Mouse (Mus musculus): ENCODE data around the gene Fancf.

Gene Fancf

DNA sequence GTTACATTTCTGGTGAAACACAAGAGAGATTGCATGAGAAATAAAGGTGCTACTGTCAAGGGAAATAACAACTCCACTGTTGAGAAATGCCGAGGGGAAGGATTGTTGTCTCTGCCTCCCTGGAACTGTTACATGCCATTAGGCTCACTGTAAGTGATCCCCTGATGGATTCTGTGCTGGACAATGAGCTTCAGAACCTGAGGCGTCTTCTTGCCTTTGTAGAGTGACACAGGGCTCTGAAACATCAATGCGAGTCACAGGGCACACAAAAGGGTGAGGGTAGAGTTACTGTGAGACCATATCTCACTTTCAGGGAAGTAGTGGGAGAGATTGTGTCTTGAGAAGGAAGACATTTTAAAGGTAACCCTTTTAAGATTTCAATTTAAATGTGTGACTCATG, 23.3 kb upstream of the Fancf start:
- Histone ChIP-seq H3K9me3 (ENCODE audit: low read length) (no peaks in the 10 kb centered on the region), H3K27me3 (ENCODE audit: insufficient read depth, low read length) (0 out of 2 replicates have a peak, but pooled peaks cover under 1% of the 10 kb centered on the region), H3K4me1 (replicated peaks; ENCODE audit: low read depth, low read length) (no peaks in the 10 kb centered on the region), H3K4me3 (replicated peaks; ENCODE audit: low read length) (no peak overlapping the region), H3K36me3 (ENCODE audit: insufficient read depth, low read length) (no peaks in the 10 kb centered on the region)
- no peak for TF ChIP-seq NANOG (IDR thresholded peaks at IDR 0.05; ENCODE audit: borderline replicate concordance, low read length)
- no peak for TF ChIP-seq CTCF (conservative IDR thresholded peaks at IDR 0.05; ENCODE audit: low read length)
- no peak for TF ChIP-seq POU5F1 (IDR thresholded peaks at IDR 0.05; ENCODE audit: borderline replicate concordance, low read length)

DNA sequence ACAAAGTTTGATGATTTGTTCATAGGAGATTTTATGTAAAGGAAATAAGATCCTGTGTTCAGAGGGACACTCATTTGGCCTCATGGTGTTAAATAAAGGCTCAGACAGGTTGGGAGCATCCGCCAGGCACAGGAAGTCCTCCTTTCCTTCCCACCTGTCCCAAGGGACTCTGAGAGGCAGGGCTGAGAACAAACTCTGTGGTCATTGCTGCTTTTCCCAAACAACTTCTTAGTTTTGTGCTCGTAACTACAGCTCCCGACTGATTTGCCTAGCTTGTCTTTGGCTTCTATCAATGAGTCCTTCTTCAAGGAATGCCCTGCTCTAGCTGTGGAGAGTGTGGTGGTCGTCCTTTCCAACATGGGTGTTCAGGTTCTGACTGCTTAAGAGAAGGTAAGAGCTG, 18.1 kb upstream of the Fancf start:
- TF ChIP-seq POU5F1 (IDR thresholded peaks at IDR 0.05; ENCODE audit: borderline replicate concordance, low read length) (no peak), CTCF (conservative IDR thresholded peaks at IDR 0.05; ENCODE audit: low read length) (no peak), NANOG (IDR thresholded peaks at IDR 0.05; ENCODE audit: borderline replicate concordance, low read length) (no peak)
- no peaks in the 10 kb centered on the region for H3K36me3 ChIP-seq (ENCODE audit: insufficient read depth, low read length)

GRCm38 (mm10) chr7:51879136-51879723, 17.2 kb upstream of the Fancf start:
- H3K27me3 ChIP-seq (ENCODE audit: insufficient read depth, low read length): 0 out of 2 replicates have a peak, but pooled peaks cover 2% of the 10 kb centered on the region
- H3K4me1 ChIP-seq (replicated peaks; ENCODE audit: low read depth, low read length): peaks cover 8% of the 10 kb centered on the region
- H3K9me3 ChIP-seq (ENCODE audit: low read length): no peaks in the 10 kb centered on the region
- TF ChIP-seq POU5F1 (IDR thresholded peaks at IDR 0.05; ENCODE audit: borderline replicate concordance, low read length) (no peak), NANOG (IDR thresholded peaks at IDR 0.05; ENCODE audit: borderline replicate concordance, low read length) (no peak), CTCF (conservative IDR thresholded peaks at IDR 0.05; ENCODE audit: low read length) (no peak)
- H3K4me3 ChIP-seq (replicated peaks; ENCODE audit: low read length): peak overlapping the region; percentile 75
- H3K36me3 ChIP-seq (ENCODE audit: insufficient read depth, low read length): no peaks in the 10 kb centered on the region

More for the DNA sequence above, 18.1 kb upstream of the Fancf start:
- Histone ChIP-seq H3K9me3 (ENCODE audit: low read length) (no peaks in the 10 kb centered on the region), H3K4me3 (replicated peaks; ENCODE audit: low read length) (no peak overlapping the region), H3K27me3 (ENCODE audit: insufficient read depth, low read length) (0 out of 2 replicates have a peak, but pooled peaks cover 2% of the 10 kb centered on the region), H3K4me1 (replicated peaks; ENCODE audit: low read depth, low read length) (peaks cover 8% of the 10 kb centered on the region)

- no peaks in the 10 kb centered on the region for H3K9me3 ChIP-seq (ENCODE audit: low read length)
- peak overlapping the region; percentile 75 for H3K4me3 ChIP-seq (replicated peaks; ENCODE audit: low read length)
- peaks cover 8% of the 10 kb centered on the region for H3K4me1 ChIP-seq (replicated peaks; ENCODE audit: low read depth, low read length)
- 0 out of 2 replicates have a peak, but pooled peaks cover 2% of the 10 kb centered on the region for H3K27me3 ChIP-seq (ENCODE audit: insufficient read depth, low read length)
- H3K36me3 ChIP-seq (ENCODE audit: insufficient read depth, low read length): no peaks in the 10 kb centered on the region
- TF ChIP-seq NANOG (IDR thresholded peaks at IDR 0.05; ENCODE audit: borderline replicate concordance, low read length) (no peak), POU5F1 (IDR thresholded peaks at IDR 0.05; ENCODE audit: borderline replicate concordance, low read length) (no peak), CTCF (conservative IDR thresholded peaks at IDR 0.05; ENCODE audit: low read length) (no peak)
Measured at GRCm38 (mm10) chr7:51878730-51879129, 16.7 kb upstream of the Fancf start.

DNA sequence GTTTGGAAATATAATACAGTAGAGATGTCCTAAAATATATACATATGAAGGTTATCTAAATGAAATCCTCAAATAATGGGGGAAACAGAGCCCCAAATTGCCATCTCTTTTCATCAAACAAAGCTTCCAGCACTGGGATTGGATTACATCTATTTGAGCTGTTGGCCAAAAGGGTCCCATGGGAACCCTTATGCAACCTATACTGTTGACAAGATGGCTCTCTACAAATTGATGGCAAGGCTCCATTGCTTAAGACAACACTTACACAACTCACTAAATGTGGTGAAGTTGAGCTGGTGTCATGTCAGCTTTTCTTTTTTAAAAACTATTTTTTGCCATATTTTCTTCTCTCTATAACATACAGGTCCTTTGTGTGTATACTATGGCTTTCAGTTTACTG, 14.2 kb upstream of the Fancf start:
- no peak for TF ChIP-seq CTCF (conservative IDR thresholded peaks at IDR 0.05; ENCODE audit: low read length)
- TF ChIP-seq POU5F1 (IDR thresholded peaks at IDR 0.05; ENCODE audit: borderline replicate concordance, low read length): no peak
- TF ChIP-seq NANOG (IDR thresholded peaks at IDR 0.05; ENCODE audit: borderline replicate concordance, low read length): no peak
- 0 out of 2 replicates have a peak, but pooled peaks cover 2% of the 10 kb centered on the region for H3K27me3 ChIP-seq (ENCODE audit: insufficient read depth, low read length)

DNA sequence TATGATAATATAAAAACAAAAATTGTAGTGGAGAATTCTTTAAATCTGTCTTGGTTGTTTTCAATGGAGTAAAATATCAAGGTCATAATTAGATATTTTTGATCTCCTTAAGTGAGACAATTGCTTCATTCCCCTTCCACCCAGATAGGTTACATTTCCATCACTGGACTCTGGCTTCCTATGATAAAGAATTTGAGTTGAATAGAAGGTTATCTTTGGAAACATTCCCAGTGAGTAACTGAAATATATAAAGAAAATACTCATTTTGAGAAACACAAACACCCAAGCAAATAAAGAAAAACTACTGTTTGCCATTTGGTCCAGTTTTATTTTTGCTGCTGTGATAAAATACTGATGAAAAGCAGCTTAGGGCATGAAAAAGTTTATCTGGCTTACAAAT, 10.5 kb upstream of the Fancf start:
- Histone ChIP-seq H3K9me3 (ENCODE audit: low read length) (no peaks in the 10 kb centered on the region), H3K27me3 (ENCODE audit: insufficient read depth, low read length) (no peaks in the 10 kb centered on the region), H3K4me1 (replicated peaks; ENCODE audit: low read depth, low read length) (no peaks in the 10 kb centered on the region), H3K4me3 (replicated peaks; ENCODE audit: low read length) (no peak overlapping the region), H3K36me3 (ENCODE audit: insufficient read depth, low read length) (no peaks in the 10 kb centered on the region)
- no peak for TF ChIP-seq POU5F1 (IDR thresholded peaks at IDR 0.05; ENCODE audit: borderline replicate concordance, low read length)
- no peak for TF ChIP-seq NANOG (IDR thresholded peaks at IDR 0.05; ENCODE audit: borderline replicate concordance, low read length)

More for the DNA sequence above, 14.2 kb upstream of the Fancf start:
- Histone ChIP-seq H3K4me1 (replicated peaks; ENCODE audit: low read depth, low read length) (peaks cover 8% of the 10 kb centered on the region), H3K36me3 (ENCODE audit: insufficient read depth, low read length) (no peaks in the 10 kb centered on the region), H3K9me3 (ENCODE audit: low read length) (no peaks in the 10 kb centered on the region), H3K4me3 (replicated peaks; ENCODE audit: low read length) (no peak overlapping the region)

GRCm38 (mm10) chr7:51872041-51872440, 10.0 kb upstream of the Fancf start:
- Histone ChIP-seq H3K27me3 (ENCODE audit: insufficient read depth, low read length) (no peaks in the 10 kb centered on the region), H3K9me3 (ENCODE audit: low read length) (no peaks in the 10 kb centered on the region), H3K4me3 (replicated peaks; ENCODE audit: low read length) (no peak overlapping the region), H3K36me3 (ENCODE audit: insufficient read depth, low read length) (peaks cover 4% of the 10 kb centered on the region; the same call in 1 of the 2 replicates), H3K4me1 (replicated peaks; ENCODE audit: low read depth, low read length) (no peaks in the 10 kb centered on the region)
- TF ChIP-seq NANOG (IDR thresholded peaks at IDR 0.05; ENCODE audit: borderline replicate concordance, low read length): no peak
- TF ChIP-seq POU5F1 (IDR thresholded peaks at IDR 0.05; ENCODE audit: borderline replicate concordance, low read length): no peak
- TF ChIP-seq CTCF (conservative IDR thresholded peaks at IDR 0.05; ENCODE audit: low read length): no peak

- TF ChIP-seq NANOG (IDR thresholded peaks at IDR 0.05; ENCODE audit: borderline replicate concordance, low read length): no peak
- no peak for TF ChIP-seq POU5F1 (IDR thresholded peaks at IDR 0.05; ENCODE audit: borderline replicate concordance, low read length)
- TF ChIP-seq CTCF (conservative IDR thresholded peaks at IDR 0.05; ENCODE audit: low read length): no peak
- Histone ChIP-seq H3K9me3 (ENCODE audit: low read length) (no peaks in the 10 kb centered on the region), H3K36me3 (ENCODE audit: insufficient read depth, low read length) (peaks cover 23% of the 10 kb centered on the region), H3K27me3 (ENCODE audit: insufficient read depth, low read length) (no peaks in the 10 kb centered on the region), H3K4me3 (replicated peaks; ENCODE audit: low read length) (no peak overlapping the region), H3K4me1 (replicated peaks; ENCODE audit: low read depth, low read length) (peaks cover 8% of the 10 kb centered on the region)
Measured at GRCm38 (mm10) chr7:51867983-51868382, 5.9 kb upstream of the Fancf start.

GRCm38 (mm10) chr7:51865336-51865735, 3.3 kb upstream of the Fancf start:
- H3K4me3 ChIP-seq (replicated peaks; ENCODE audit: low read length): no peak overlapping the region
- no peaks in the 10 kb centered on the region for H3K27me3 ChIP-seq (ENCODE audit: insufficient read depth, low read length)
- peaks cover 15% of the 10 kb centered on the region for H3K4me1 ChIP-seq (replicated peaks; ENCODE audit: low read depth, low read length)
- TF ChIP-seq CTCF (conservative IDR thresholded peaks at IDR 0.05; ENCODE audit: low read length): no peak
- TF ChIP-seq NANOG (IDR thresholded peaks at IDR 0.05; ENCODE audit: borderline replicate concordance, low read length): no peak
- TF ChIP-seq POU5F1 (IDR thresholded peaks at IDR 0.05; ENCODE audit: borderline replicate concordance, low read length): no peak
- no peaks in the 10 kb centered on the region for H3K9me3 ChIP-seq (ENCODE audit: low read length)
- H3K36me3 ChIP-seq (ENCODE audit: insufficient read depth, low read length): peaks cover 26% of the 10 kb centered on the region
